Mouse (Mus musculus) heart, embryonic 11.5 days (tissue): ENCODE results near the gene Napb. TPM values are rescaled to one million over a fixed set of nuclear protein-coding genes. Genes with fewer than 3 reads are reported as not detected.
"Not testable (repeated sequence)": the region's sequence is repeated elsewhere in the genome, so short reads cannot be mapped to it uniquely, and the experiment has no call there.

Experiments
- ATAC-seq: fragments of 200-750 bp; cut with Nextera tagmentation; replicated peaks from 2 replicates; pipeline ENCODE4 v1.8.0; 2017; ENCODE audit warnings: moderate library complexity; ENCODE audit not compliant: insufficient number of reproducible peaks, low FRiP score, low TSS enrichment
- H3K27ac ChIP-seq: fragments of 300-500 bp; sonication (generic); 2 replicates; pipeline ENCODE4 v1.5.1; 2014; ENCODE audit warnings: mild to moderate bottlenecking, low read depth, low read length
- H3K27me3 ChIP-seq: fragments of 300-500 bp; sonication (generic); 2 replicates; pipeline ENCODE4 v1.6.1; 2014; ENCODE audit warnings: mild to moderate bottlenecking, low read length, mixed read lengths; ENCODE audit not compliant: control insufficient read depth, insufficient read depth
- H3K36me3 ChIP-seq: fragments of 300-500 bp; sonication (generic); 2 replicates; pipeline ENCODE4 v1.6.1; 2014; ENCODE audit warnings: mild to moderate bottlenecking, low read length, moderate library complexity, mixed read lengths; ENCODE audit not compliant: control insufficient read depth, insufficient read depth
- H3K4me1 ChIP-seq: fragments of 300-500 bp; sonication (generic); 2 replicates; pipeline ENCODE4 v1.6.1; 2014; ENCODE audit warnings: low read length; ENCODE audit not compliant: control insufficient read depth, insufficient read depth
- H3K4me2 ChIP-seq: fragments of 300-500 bp; sonication (generic); 2 replicates; pipeline ENCODE4 v1.6.1; 2014; ENCODE audit warnings: mild to moderate bottlenecking, moderate library complexity
- H3K4me3 ChIP-seq: fragments of 300-500 bp; sonication (generic); 2 replicates; pipeline ENCODE4 v1.5.1; 2014; ENCODE audit warnings: low read depth, low read length
- H3K9ac ChIP-seq: fragments of 300-500 bp; sonication (generic); 2 replicates; pipeline ENCODE4 v1.6.1; 2014; ENCODE audit warnings: mild to moderate bottlenecking, low read depth, low read length, moderate library complexity
- H3K9me3 ChIP-seq: fragments of 300-500 bp; sonication (generic); replicated peaks from 2 replicates; pipeline ENCODE4 v1.6.1; 2016; ENCODE audit warnings: low read length; ENCODE audit not compliant: control insufficient read depth
- WGBS: fragments of 180-500 bp; shearing (Covaris S2); extraction: QIAGEN DNeasy Blood & Tissue Kit; methylation state at CpG from one replicate; pipeline ENCODE4 v1.1.7; 2014; ENCODE audit not compliant: insufficient replicate concordance; 5-methylcytosine and 5-hydroxymethylcytosine counted together
- polyA plus RNA-seq: library from polyadenylated mRNA; unstranded; fragments of >200 nt; fragmentation: Nextera tagmentation; extraction: Ambion mirVana; gene quantifications from 2 replicates; pipeline ENCODE4 v1.2.1, GENCODE M21; 2014

Gene Napb
- 2.2 and 2.4 TPM in 2 replicates for polyA plus RNA-seq

DNA sequence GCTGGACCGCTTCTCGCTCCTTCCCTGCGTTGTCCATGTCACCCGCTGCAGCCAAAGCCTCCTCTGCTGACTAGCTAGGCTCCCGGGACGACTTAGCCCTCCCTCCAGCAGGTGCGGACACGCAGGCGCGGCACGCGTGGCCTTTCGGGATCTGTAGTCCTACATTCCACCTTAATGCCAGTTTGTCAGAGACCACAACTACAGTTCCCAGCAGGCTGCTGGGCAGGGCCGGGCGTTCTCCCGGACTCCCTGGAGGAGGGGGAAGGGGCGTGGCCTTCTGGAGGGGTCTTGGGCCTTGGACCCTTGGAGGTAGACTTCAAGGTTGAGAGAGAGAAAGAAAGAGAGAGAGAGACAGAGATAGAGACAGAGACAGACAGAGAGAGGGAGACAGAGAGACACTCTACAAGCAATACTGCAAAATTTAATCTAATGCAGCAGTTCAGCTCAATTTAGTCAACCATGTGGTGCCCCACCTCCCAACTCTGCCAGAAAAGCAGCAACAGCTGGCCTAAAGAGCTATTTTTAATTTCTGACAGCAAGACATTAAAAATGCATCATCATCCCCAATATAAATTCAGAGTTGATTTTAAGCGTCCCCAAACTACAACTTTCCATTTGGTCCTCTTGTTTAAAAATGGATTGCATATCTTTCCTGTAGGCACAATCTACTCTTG lies at the start of gene Napb:
TSS of gene Napb (minus strand) at position 141 of the 674 bp plus-strand sequence.
- peak within 1 kb of the TSS; percentile 91 for H3K4me2 ChIP-seq
- no peaks in the 10 kb centered on the region for H3K9me3 ChIP-seq
- no peaks in the 10 kb centered on the region for H3K36me3 ChIP-seq
- H3K27me3 ChIP-seq: no peaks in the 10 kb centered on the region
- peak within 1 kb of the TSS; percentile 71 for H3K4me3 ChIP-seq
- peak; percentile 96 for ATAC-seq
- no peaks in the 10 kb centered on the region for H3K4me1 ChIP-seq
- H3K27ac ChIP-seq: no peak within 1 kb of the TSS
- H3K9ac ChIP-seq: peak within 1 kb of the TSS; percentile 79
- 5% methylated on average over 18 of the region's 18 CpGs for WGBS

DNA sequence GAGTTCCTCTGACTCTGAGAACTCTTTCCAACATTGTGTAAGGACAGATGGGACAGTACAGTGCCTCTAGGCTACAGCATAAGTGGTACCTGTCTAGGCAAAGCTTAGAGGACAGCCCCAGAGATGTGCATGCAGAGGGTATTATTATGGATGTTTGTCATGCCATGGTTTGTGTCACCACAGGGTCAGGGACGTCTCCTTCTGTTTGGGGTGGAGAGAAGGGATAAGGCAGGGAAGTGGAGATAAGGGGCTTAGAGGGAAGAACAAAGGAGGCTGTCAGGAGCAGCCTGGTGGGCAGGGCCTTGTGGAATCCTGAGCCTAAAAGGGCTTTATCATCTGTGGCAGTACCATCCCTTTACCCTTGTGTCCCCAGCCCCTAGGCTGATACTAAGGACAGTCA lies 49.4 kb upstream of the Napb start, which contains the start of gene 8030411F24Rik:
TSS of gene 8030411F24Rik (plus strand) at position 301 of the 400 bp plus-strand sequence.
- Histone ChIP-seq H3K9ac (no peak within 1 kb of the TSS), H3K4me1 (no peaks in the 10 kb centered on the region), H3K4me2 (no peak within 1 kb of the TSS), H3K27ac (no peak within 1 kb of the TSS), H3K4me3 (no peak within 1 kb of the TSS), H3K9me3 (no peaks in the 10 kb centered on the region), H3K36me3 (no peaks in the 10 kb centered on the region), H3K27me3 (no peaks in the 10 kb centered on the region)
- ATAC-seq: no peak
- WGBS: 5% methylated on average over 1 of the region's 1 CpGs

DNA sequence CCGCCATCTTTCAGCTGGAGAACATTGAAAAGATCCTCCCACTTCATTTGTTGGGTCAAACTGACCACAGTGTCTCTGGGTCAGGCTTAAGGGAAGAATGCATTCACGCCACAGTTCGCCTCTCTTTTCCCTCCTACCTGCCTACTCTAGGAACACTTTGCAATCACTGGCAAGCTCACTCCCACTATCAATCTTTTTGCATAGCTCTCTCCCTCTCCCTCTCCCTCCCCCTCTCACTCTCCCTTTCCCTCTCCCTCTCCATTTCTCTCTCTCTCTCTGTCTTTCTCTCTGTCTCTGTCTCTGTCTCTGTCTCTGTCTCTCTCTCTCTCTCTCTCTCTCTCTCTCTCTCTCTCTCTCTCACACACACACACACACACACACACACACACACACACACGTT lies 39.1 kb upstream of the Napb start, which contains the start of gene Cst11:
TSS of gene Cst11 (minus strand) at position 101 of the 400 bp plus-strand sequence.
- H3K9me3 ChIP-seq, H3K27ac ChIP-seq, H3K27me3 ChIP-seq, H3K4me2 ChIP-seq, H3K4me3 ChIP-seq, ATAC-seq, H3K9ac ChIP-seq, H3K36me3 ChIP-seq, H3K4me1 ChIP-seq: not testable (repeated sequence)
- WGBS: 81% methylated on average over 4 of the region's 4 CpGs

DNA sequence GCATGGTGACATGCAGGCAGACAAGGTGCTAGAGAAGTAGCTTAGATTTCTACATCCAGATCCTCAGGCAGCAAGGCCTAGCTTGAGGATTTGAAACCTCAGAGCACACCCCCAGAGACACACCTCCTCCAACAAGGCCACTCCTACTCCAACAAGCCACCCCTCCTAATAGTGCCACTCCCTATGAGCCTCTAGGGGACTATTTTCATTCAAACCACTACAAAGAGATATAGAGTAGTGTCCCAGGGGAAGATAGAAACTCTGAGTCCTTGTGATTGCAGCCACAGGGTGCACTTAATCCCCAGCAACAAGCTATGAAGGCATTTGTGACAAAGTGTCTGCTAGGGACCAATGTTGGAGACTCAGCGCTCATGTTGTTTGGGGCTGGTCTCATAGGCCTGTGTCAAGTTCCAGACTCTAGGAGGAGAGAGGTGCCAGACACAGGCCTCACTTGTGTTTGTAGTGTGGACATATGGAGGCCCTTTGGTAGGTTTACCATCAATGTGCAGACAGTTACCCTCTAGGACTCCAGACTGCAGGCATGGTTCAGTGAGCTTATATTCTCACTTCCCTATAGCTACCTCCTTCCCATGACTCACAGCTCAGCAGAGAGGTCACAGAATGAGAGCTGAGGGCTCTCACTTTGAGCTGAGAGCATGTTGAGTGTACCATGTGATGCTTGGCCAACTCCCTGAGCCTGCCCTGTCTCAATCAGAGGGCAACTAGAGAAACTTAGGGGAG lies 31.6 kb upstream of the Napb start:
- H3K4me2 ChIP-seq: no peak overlapping the region
- H3K4me3 ChIP-seq: no peak overlapping the region
- H3K27ac ChIP-seq: no peak overlapping the region
- H3K36me3 ChIP-seq: no peaks in the 10 kb centered on the region
- WGBS: 87% methylated on average over 1 of the region's 1 CpGs
- no peak overlapping the region for H3K9ac ChIP-seq
- no peaks in the 10 kb centered on the region for H3K27me3 ChIP-seq
- no peaks in the 10 kb centered on the region for H3K4me1 ChIP-seq
- no peaks in the 10 kb centered on the region for H3K9me3 ChIP-seq
- ATAC-seq: no peak

DNA sequence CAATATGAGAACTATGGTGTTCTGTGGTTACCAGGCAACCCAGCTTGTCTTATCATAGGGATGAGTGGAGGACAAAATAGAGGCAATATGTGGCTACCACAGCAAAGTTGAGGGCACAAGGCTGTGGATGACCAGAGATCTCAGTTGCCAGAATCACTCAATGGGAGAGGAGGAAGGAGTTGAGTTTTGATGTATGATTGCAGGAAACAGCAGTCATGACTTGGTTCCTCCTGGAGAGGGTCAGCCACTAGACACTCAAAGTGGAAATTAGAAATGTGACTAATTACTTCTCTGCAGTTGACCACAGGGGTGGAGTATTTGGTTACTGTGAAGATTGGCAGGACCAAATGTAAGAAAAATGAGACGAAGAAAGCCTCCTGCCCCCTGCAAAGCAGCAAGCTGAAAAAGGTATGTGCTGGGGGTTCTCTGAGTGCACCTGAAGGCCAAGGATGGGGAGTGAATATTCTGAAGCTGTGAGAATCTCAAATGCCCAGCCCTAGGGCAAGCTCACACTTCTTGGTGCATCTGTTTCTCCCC lies 22.1 kb upstream of the Napb start:
- no peak overlapping the region for H3K27ac ChIP-seq
- no peak overlapping the region for H3K9ac ChIP-seq
- no peaks in the 10 kb centered on the region for H3K27me3 ChIP-seq
- no peak overlapping the region for H3K4me2 ChIP-seq
- H3K4me1 ChIP-seq: no peaks in the 10 kb centered on the region
- no peaks in the 10 kb centered on the region for H3K36me3 ChIP-seq
- no peaks in the 10 kb centered on the region for H3K9me3 ChIP-seq
- no peak for ATAC-seq
- no peak overlapping the region for H3K4me3 ChIP-seq
- 68% methylated on average over 1 of the region's 1 CpGs for WGBS

DNA sequence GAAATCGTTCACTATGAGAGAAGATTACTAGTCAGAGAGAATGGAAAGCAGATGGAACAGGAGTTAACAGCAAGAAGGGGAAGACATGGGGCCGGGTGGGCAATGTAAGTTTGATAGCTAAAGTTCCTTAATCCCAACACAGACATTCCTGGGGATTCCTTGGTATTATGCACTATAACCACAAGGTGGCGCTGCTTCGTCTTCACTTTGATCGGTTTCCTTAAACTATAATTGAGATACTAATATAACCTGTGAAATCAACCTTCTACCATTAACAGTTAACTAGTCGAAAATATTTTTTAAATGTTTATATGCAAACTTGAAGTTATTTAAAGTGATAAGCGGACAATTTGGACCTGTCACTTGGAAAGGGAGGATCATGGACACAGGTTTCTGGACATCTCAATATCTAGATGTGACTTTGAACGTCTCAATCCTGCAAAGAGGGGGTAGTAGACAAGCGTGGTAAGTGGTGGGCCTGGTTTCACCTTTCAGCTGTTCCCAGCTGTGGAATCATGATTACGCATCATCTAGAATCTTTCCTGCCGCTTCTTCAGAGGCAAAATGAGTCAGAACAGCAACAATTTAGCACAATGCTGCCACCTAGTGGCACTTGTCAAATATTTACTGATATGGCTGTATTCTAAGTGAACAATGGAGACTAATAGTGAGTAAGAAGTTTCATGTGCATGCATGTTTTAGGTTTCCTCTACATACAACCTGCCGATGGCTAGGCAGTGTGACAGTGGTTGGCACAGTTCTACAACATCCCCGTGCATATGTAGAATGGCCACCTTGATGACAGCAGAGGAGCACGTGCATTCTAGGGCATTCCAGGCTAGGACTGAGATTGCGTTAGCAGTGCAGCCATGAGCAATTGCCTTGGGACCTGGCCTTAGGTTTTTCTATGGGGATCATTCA lies 19.9 kb upstream of the Napb start:
- H3K4me1 ChIP-seq: no peaks in the 10 kb centered on the region
- H3K4me2 ChIP-seq: peak overlapping the region; percentile 73
- ATAC-seq: no peak
- H3K36me3 ChIP-seq: no peaks in the 10 kb centered on the region
- H3K4me3 ChIP-seq: peak overlapping the region; percentile 28; the same call in 1 of the 2 replicates
- no peaks in the 10 kb centered on the region for H3K9me3 ChIP-seq
- 18% methylated on average over 15 of the region's 15 CpGs for WGBS
- H3K27ac ChIP-seq: no peak overlapping the region
- H3K27me3 ChIP-seq: no peaks in the 10 kb centered on the region
- no peak overlapping the region for H3K9ac ChIP-seq

DNA sequence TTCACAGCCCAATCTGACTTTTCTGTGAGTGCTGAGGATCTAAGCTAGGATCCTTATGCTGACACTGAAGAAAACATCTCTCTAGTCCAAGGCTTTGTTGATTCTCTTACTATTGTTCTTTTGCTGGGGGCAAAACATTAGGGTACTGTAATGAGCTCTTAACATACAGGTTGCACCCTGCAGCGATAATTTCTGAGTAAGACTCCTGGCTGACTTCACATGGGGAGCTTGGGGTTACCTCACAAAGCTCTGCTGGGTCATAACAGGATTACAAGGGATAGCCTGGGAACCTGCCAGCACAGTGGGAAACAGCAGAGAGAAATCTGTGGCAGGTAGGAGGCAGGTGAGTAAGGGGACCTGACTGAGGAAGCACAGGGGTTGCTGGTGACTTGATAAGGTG lies 17.8 kb upstream of the Napb start, which contains the start of gene Cstl1:
TSS of gene Cstl1 (plus strand) at position 301 of the 400 bp plus-strand sequence.
- WGBS: 68% methylated on average over 1 of the region's 1 CpGs
- Histone ChIP-seq H3K27me3 (no peaks in the 10 kb centered on the region), H3K4me1 (no peaks in the 10 kb centered on the region), H3K27ac (no peak within 1 kb of the TSS), H3K4me2 (no peak within 1 kb of the TSS), H3K36me3 (no peaks in the 10 kb centered on the region), H3K9me3 (no peaks in the 10 kb centered on the region), H3K9ac (no peak within 1 kb of the TSS), H3K4me3 (no peak within 1 kb of the TSS)
- no peak for ATAC-seq

DNA sequence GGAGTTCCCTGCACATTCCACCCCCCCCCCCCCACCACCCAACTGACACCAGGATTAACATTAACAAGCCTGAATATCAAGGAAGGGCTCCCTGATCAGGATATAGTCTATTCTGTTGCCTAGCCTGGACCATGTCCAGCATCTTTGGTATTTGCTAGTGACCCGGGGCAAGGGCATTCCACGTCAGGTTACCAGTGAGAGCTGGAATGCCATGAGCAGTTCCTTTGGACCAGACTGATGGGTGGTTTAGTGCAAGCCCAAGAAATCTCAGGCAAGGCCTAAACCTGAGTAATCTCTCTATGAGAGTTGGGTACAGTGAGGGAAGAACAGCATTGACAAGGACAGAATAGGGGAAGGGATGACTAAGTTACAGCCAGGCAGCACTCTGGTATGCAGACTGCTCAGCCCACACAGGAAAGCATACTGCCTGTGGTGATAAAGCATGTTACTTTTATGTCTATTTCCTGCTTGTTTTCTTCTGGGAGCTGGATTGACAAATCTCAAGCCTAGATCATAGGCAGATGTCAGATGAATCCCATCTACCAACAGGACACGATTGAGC lies 11.7 kb upstream of the Napb start:
- Histone ChIP-seq H3K27ac (no peak overlapping the region), H3K9ac (no peak overlapping the region), H3K36me3 (no peaks in the 10 kb centered on the region), H3K27me3 (no peaks in the 10 kb centered on the region), H3K4me3 (no peak overlapping the region), H3K4me1 (no peaks in the 10 kb centered on the region), H3K9me3 (no peaks in the 10 kb centered on the region), H3K4me2 (no peak overlapping the region)
- no peak for ATAC-seq
- WGBS: 73% methylated on average over 3 of the region's 3 CpGs
